ENCODE assay signal across 19 mouse cellular contexts in the genomic region with DNA sequence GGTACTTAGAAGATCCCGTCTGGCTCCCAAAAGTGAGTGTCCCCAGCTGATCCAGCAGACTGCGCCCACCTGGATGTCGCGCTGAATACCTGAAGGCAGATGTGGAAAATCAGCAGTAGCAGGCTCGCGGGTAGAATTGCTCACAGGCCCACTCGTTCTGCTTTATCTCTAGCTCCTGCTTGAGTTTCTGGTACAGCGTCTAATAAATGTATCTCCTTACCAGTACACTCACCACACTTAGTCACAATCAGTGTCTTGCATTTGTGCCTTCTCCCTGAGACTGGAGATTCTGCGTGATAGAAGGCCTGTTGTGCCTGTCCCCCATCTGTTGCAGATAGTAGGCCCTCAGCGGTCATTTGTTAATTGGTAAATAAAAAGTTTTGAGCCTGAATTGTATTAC. TPM values are rescaled to one million over a fixed set of nuclear protein-coding genes. Genes with fewer than 3 reads are reported as not detected.
"Had no signal": no experiment of that assay in that cellular context is flagged by ENCODE, and none has a peak within 500 bp of the region (broad histone marks: within the 10 kb centered on the region; RNA-seq: fewer than 3 reads in every experiment).

No protein-coding gene starts in this region.

- H3K36me3 ChIP-seq: midbrain, embryonic 10.5 days; midbrain, embryonic 12.5 days; neural tube, embryonic 13.5 days; neural tube, embryonic 15.5 days; stomach, embryonic 15.5 days had no signal

- ATAC-seq: midbrain, embryonic 16.5 days had no signal

- H3K27me3 ChIP-seq: megakaryocyte, embryonic 14.5 days; midbrain, embryonic 12.5 days; neural tube, embryonic 13.5 days; neural tube, embryonic 15.5 days; stomach, embryonic 15.5 days had no signal

- DNase-seq: lung, adult 18-20 months; lung, embryonic 14.5 days; lung, postnatal 10 days; lung, postnatal 4 days; midbrain, embryonic 14.5 days; retina, postnatal 1 day; right cerebral cortex, adult 18-20 months; right cerebral cortex, postnatal 14 days; thymus, adult 2 months; thymus, postnatal 36 days had no signal

- H3K9me3 ChIP-seq: megakaryocyte, embryonic 14.5 days; midbrain, embryonic 10.5 days; midbrain, embryonic 12.5 days; neural tube, embryonic 13.5 days; neural tube, embryonic 15.5 days; stomach, embryonic 15.5 days had no signal

- H3K4me1 ChIP-seq: midbrain, embryonic 10.5 days; midbrain, embryonic 12.5 days had no signal

- H3K27ac ChIP-seq: midbrain, embryonic 10.5 days; midbrain, embryonic 12.5 days; neural tube, embryonic 13.5 days; neural tube, embryonic 15.5 days; stomach, embryonic 15.5 days; stomach, postnatal 0 days had no signal

- H3K4me3 ChIP-seq: megakaryocyte, embryonic 14.5 days; midbrain, embryonic 10.5 days; midbrain, embryonic 12.5 days; myocyte; neural tube, embryonic 13.5 days; neural tube, embryonic 15.5 days; stomach, embryonic 15.5 days had no signal

RNA-seq across cellular contexts. Expression of a gene that starts 3.6 kb away (rescaled TPM):
- polyA plus RNA-seq: myocyte had no signal
